Mouse (Mus musculus) liver, embryonic 11.5 days (tissue): ENCODE results near the gene Shroom1. TPM values are rescaled to one million over a fixed set of nuclear protein-coding genes. Genes with fewer than 3 reads are reported as not detected.

Experiments
- ATAC-seq: fragments of 200-750 bp; cut with Nextera tagmentation; replicated peaks from 2 replicates; pipeline ENCODE4 v1.8.0; 2017; ENCODE audit warnings: moderate number of reproducible peaks, mild to moderate bottlenecking, moderate TSS enrichment, moderate library complexity; ENCODE audit not compliant: low FRiP score
- DNase-seq: peaks from one replicate; pipeline ENCODE4 v3.0.0-alpha.2; 2017; ENCODE audit warnings: low spot score
- H3K27ac ChIP-seq: fragments of 300-500 bp; sonication (generic); 2 replicates; pipeline ENCODE4 v1.5.1; 2014; ENCODE audit warnings: mild to moderate bottlenecking, low read depth, low read length, control low read depth
- H3K27me3 ChIP-seq: fragments of 300-500 bp; sonication (generic); replicated peaks from 2 replicates; pipeline ENCODE4 v1.6.1; 2014; ENCODE audit warnings: low read length, mixed read lengths; ENCODE audit not compliant: control insufficient read depth, insufficient read depth
- H3K36me3 ChIP-seq: fragments of 300-500 bp; sonication (generic); 2 replicates; pipeline ENCODE4 v1.6.1; 2014; ENCODE audit warnings: mild to moderate bottlenecking, low read length, moderate library complexity, mixed read lengths; ENCODE audit not compliant: control insufficient read depth, insufficient read depth
- H3K4me1 ChIP-seq: fragments of 300-500 bp; sonication (generic); replicated peaks from 2 replicates; pipeline ENCODE4 v1.6.1; 2014; ENCODE audit warnings: low read length, mixed read lengths; ENCODE audit not compliant: control insufficient read depth, insufficient read depth
- H3K4me2 ChIP-seq: fragments of 300-500 bp; sonication (generic); 2 replicates; pipeline ENCODE4 v1.6.1; 2014; ENCODE audit warnings: mild to moderate bottlenecking, control low read depth, moderate library complexity
- H3K4me3 ChIP-seq: fragments of 300-500 bp; sonication (generic); 2 replicates; pipeline ENCODE4 v1.5.1; 2014; ENCODE audit warnings: low read depth, low read length, control low read depth
- H3K9ac ChIP-seq: fragments of 300-500 bp; sonication (generic); 2 replicates; pipeline ENCODE4 v1.6.1; 2014; ENCODE audit warnings: low read depth, low read length, control low read depth
- H3K9me3 ChIP-seq: fragments of 300-500 bp; sonication (generic); 2 replicates; pipeline ENCODE4 v1.6.1; 2016; ENCODE audit warnings: low read length, inconsistent platforms, mixed read lengths; ENCODE audit not compliant: control insufficient read depth
- WGBS: fragments of 180-500 bp; shearing (Covaris S2); extraction: QIAGEN DNeasy Blood & Tissue Kit; methylation state at CpG from one replicate; pipeline ENCODE4 v1.1.7; 2014; 5-methylcytosine and 5-hydroxymethylcytosine counted together
- polyA plus RNA-seq: library from polyadenylated mRNA; unstranded; fragments of >200 nt; fragmentation: Nextera tagmentation; extraction: Ambion mirVana; gene quantifications from 2 replicates; pipeline ENCODE4 v1.2.1, GENCODE M21; 2014

The Shroom1 gene
- polyA plus RNA-seq, 1 experiment from 2014 or later = 2.6 TPM

DNA sequence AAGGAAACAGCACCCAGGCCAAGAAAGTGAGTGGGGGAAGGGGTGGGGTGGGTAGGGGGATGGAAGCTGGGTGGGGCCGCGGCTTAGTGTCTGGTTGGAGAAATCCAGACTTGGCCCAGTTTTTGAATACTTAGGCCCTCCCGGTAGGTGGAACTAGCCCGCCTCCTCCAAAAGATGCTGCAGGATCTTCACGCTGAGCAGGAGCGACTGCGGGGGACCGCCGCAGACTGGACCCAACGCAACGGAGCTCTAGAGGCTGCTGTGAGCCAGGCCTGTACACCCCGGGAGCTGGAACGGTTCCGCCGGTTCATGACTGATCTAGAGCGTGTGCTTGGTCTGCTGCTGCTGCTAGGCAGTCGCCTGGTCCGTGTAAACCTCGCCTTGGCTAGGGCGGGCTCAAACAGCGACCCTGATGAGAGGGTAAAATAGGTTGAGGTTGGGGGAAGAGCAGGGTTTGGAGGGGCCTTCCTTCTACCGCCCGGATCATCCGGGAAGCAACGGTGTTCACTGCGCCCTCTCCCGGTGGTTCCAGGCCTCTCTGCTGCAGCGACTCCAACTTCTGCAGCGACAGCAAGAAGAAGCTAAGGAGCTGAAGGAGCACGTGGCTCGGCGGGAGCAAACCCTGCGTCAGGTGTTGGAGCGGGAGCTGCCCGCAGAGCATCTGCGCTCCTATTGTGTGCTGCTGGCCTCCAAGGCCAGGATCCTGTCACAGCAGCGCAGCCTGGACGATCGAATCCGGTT, 9.4 kb downstream of the Shroom1 start:
- no peak overlapping the region for H3K27ac ChIP-seq
- H3K4me2 ChIP-seq = peak overlapping the region; percentile 52
- no peaks in the 10 kb centered on the region for H3K36me3 ChIP-seq
- H3K4me1 ChIP-seq = peaks cover 14% of the 10 kb centered on the region
- 10% methylated on average over 40 of the region's 40 CpGs for WGBS
- peak overlapping the region; percentile 4; the same call in 1 of the 2 replicates for H3K9ac ChIP-seq
- peak overlapping the region; percentile 17 for H3K4me3 ChIP-seq
- ATAC-seq = peak; percentile 44; the same call in 1 of the 2 replicates
- H3K9me3 ChIP-seq = no peaks in the 10 kb centered on the region
- peaks cover 82% of the 10 kb centered on the region for H3K27me3 ChIP-seq
- peak; percentile 79 for DNase-seq

DNA sequence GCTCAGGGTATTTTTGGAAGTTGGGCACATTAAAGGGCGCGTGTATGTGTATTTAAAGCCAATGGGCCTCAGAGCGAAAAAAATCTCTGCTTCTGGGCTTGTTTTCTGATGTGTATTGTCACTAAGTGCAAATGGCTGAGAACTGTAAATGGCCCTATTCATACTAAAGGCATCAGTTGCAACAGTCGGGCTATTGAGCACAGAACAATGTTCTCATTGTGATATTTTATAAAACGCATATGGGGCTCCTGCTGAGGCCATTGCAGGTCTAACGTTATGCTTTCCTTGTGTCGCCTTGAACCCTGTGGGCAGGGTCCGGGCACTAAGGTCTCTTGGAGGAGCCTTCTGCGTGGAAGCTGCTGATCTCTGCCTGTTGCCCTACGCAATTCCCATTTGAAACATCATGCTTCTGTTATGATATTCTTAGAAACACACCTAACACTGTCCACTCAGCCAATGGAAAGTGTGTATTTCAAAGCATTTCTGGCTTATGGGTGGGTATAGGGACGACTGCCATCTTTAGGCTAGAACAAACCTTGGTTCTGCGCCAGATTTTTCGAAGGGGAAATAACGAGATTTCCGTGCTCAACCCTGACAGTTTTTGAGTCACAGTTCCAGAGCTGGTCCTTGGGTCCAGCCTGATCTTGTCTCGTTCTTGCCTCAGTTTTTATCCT, 12.4 kb downstream of the Shroom1 start:
- Histone ChIP-seq H3K27ac (no peak overlapping the region), H3K9ac (no peak overlapping the region), H3K9me3 (no peaks in the 10 kb centered on the region), H3K4me1 (0 out of 2 replicates have a peak, but pooled peaks cover 2% of the 10 kb centered on the region), H3K27me3 (peaks cover 82% of the 10 kb centered on the region), H3K4me3 (no peak overlapping the region), H3K36me3 (no peaks in the 10 kb centered on the region), H3K4me2 (no peak overlapping the region; the same call in 1 of the 2 replicates)
- DNase-seq (no peak), ATAC-seq (no peak; the same call in 1 of the 2 replicates)
- 46% methylated on average over 16 of the region's 16 CpGs for WGBS

DNA sequence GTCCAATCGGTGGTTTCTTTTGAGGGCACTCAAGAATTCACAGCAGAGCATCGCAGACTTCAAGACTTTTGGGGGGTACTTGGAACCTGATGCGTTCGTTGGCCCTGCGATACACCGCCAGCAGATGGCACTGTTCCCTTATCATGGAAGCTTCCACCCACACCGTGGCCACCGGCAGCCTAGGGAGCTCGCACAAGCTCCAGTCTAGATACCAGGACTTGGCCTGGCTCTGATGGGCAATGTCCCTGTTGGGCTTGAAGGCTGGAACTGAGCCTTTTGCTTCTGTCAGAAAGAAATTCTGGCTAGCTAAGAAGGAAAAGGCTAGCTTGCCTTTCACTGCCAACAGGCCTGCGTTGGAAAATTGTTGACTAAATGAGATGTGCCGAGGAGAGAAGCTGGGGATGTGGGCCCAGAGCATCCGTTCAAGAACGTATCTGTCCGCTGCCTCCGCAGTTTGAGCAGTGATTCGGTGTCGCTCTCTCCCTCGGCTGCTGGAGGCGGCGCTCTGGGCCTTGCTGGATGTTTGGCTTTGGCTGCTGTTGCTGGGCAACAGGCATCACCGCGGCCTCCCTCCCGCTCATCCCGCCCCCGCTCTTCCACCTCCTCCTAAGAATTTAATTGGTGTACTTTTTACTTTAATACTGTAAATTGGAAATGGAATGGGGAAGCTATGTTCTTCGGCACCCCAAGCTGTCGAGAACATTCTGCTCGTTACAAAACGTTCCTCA, 13.1 kb downstream of the Shroom1 start, which contains the start of gene Gm9837:
TSS of gene Gm9837 (minus strand) at position 512 of the 728 bp plus-strand sequence.
- Histone ChIP-seq H3K27ac (no peak within 1 kb of the TSS), H3K9me3 (no peaks in the 10 kb centered on the region), H3K4me1 (0 out of 2 replicates have a peak, but pooled peaks cover 2% of the 10 kb centered on the region), H3K36me3 (no peaks in the 10 kb centered on the region), H3K4me3 (no peak within 1 kb of the TSS), H3K4me2 (peak within 1 kb of the TSS; percentile 49), H3K27me3 (peaks cover 82% of the 10 kb centered on the region), H3K9ac (no peak within 1 kb of the TSS)
- WGBS = 7% methylated on average over 29 of the region's 29 CpGs
- DNase-seq = peak; percentile 86
- ATAC-seq = peak; percentile 61; the same call in 1 of the 2 replicates

DNA sequence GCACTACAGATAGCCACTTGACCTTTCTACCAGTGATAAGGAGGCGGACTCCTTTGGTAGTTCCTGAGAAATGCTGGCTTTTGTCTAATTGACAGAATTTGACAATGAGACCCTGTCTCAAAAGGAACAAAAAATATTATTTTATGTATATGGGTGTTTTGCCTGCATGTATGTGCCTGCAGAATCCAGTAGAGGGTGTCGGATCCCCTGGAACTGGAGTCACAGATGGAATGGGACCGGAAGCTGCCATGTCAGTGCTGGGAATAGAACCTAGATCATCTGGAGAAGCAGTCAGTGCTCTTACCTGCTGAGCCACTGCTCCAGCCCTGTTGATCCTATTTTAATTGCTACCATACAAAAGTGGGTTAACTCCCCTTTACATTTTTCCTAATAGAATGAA, 15.7 kb downstream of the Shroom1 start:
- Histone ChIP-seq H3K36me3 (no peaks in the 10 kb centered on the region), H3K4me3 (no peak overlapping the region), H3K4me2 (no peak overlapping the region), H3K27ac (no peak overlapping the region), H3K9me3 (no peaks in the 10 kb centered on the region), H3K27me3 (peaks cover 76% of the 10 kb centered on the region), H3K4me1 (no peaks in the 10 kb centered on the region), H3K9ac (no peak overlapping the region)
- ATAC-seq (no peak), DNase-seq (no peak)
- WGBS = 68% methylated on average over 3 of the region's 3 CpGs

DNA sequence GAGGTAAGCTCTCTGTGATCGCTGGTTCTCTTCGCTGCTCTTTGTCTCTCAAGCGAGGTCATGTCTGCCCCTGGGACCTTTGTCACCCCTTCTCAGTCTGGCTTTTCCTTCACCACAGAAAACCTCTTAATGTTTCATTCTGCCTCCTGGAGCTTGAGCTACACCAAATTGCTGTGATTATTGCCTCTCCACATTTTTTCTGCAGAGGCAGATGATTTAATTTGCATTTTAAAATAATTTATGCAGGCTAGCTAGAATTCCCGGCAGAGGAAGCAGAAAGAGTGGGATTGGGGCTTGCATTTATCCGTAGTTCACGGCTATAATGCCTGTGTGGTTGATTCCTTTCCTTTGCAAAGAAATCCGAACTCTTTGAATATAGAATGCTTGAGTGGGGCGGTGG, 18.6 kb downstream of the Shroom1 start:
- Histone ChIP-seq H3K36me3 (no peaks in the 10 kb centered on the region), H3K27ac (no peak overlapping the region), H3K4me2 (no peak overlapping the region), H3K4me3 (no peak overlapping the region), H3K9ac (no peak overlapping the region), H3K4me1 (peaks cover 20% of the 10 kb centered on the region), H3K9me3 (no peaks in the 10 kb centered on the region), H3K27me3 (peaks cover 87% of the 10 kb centered on the region)
- ATAC-seq = no peak
- no peak for DNase-seq
- 39% methylated on average over 8 of the region's 8 CpGs for WGBS

DNA sequence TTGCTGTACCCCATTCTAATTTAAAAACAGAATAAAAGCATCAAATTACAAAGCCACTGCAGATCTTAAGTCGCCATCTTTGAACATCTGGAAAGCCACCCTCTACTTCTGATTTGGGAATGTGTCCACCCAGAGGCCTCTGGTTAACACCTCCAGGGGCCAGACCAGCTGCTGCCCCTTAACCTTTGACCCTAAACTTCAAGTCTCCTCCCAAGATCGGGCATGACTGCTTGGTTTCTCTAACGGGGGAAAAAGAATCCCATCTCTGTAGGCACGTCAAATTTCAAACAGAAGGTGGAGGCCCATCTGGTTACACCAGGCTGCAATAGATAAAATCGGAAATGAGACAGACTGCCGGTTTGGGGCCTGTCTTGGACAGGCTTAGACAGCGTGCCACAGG, 20.8 kb downstream of the Shroom1 start:
- 36% methylated on average over 7 of the region's 7 CpGs for WGBS
- peaks cover 69% of the 10 kb centered on the region for H3K27me3 ChIP-seq
- H3K9me3 ChIP-seq = no peaks in the 10 kb centered on the region
- no peaks in the 10 kb centered on the region for H3K36me3 ChIP-seq
- H3K4me2 ChIP-seq = peak overlapping the region; percentile 92
- DNase-seq (no peak), ATAC-seq (no peak)
- no peak overlapping the region for H3K4me3 ChIP-seq
- H3K4me1 ChIP-seq = peaks cover 26% of the 10 kb centered on the region
- H3K9ac ChIP-seq = no peak overlapping the region
- no peak overlapping the region for H3K27ac ChIP-seq

DNA sequence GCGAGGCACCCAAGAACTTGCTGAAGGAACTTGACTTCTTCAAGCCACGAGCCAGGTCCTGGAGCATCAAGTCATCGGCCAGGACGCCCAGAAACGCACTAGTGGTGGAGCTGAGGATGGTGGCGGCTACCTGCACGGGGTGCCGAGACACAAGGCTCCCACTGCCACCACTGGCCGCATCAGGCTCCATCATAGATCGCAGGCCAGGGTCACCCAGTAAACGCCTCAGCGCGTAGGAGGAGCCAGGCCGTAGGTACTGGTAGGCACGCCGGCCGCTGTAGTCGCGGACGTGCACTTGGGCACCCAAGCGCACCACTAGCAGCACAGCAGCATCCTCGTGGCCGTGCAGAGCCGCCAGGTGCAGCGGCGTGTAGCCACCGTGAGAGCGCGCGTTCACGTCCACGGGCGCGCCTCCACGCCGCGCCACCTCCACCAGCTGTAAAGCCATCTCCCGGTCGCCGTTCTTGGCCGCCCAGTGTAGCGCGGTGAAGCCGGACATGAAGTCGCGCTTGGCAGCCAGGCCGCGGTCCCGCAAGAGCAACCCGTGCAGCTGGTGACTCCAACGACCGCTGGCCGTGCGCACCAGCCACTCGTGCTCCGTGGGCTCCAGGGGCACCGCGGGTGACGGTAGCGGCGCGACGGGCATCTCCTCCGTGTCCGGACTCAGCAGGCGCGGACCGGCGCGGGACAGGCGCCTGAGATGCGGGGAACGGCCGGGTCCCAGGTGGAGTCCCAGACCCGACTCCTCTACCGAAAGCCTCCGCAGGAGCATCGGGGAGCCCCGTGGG, 21.6 kb downstream of the Shroom1 start:
- ATAC-seq (no peak), DNase-seq (no peak)
- no peaks in the 10 kb centered on the region for H3K36me3 ChIP-seq
- peaks cover 30% of the 10 kb centered on the region for H3K4me1 ChIP-seq
- H3K27me3 ChIP-seq = peaks cover 61% of the 10 kb centered on the region
- peak overlapping the region; percentile 10 for H3K9ac ChIP-seq
- no peak overlapping the region for H3K27ac ChIP-seq
- peak overlapping the region; percentile 62 for H3K4me3 ChIP-seq
- 6% methylated on average over 76 of the region's 79 CpGs for WGBS
- H3K9me3 ChIP-seq = no peaks in the 10 kb centered on the region
- H3K4me2 ChIP-seq = peak overlapping the region; percentile 92
